Comparison of ENCODE assay signal across 27 mouse cellular contexts in genomic region chr5:36122987-36123386, GRCm38 (mm10).
A peak's percentile ranks its signal among the peaks of the same experiment; 100 is the strongest.
DNase-seq lines count a peak whose midpoint lies in the region; ATAC-seq and TF ChIP-seq lines count a peak whose summit lies in the region.
"Had no signal": no experiment of that assay in that cellular context is flagged by ENCODE, and none has a peak within 500 bp of the region (broad histone marks: within the 10 kb centered on the region; RNA-seq: fewer than 3 reads in every experiment).

No protein-coding gene starts in this region.

- no peaks in the 10 kb centered on the region for H3K27me3 ChIP-seq in intestine, embryonic 14.5 days (replicated peaks; ENCODE audit: control insufficient read depth, insufficient read depth, low read length)
- no peaks in the 10 kb centered on the region for H3K27me3 ChIP-seq in intestine, postnatal 0 days (replicated peaks; ENCODE audit: control insufficient read depth, insufficient read depth, low read length)
- H3K27me3 ChIP-seq in C2C12 (ENCODE audit: control insufficient read depth, insufficient read depth, insufficient read length): no peaks in the 10 kb centered on the region
- no peaks in the 10 kb centered on the region for H3K27me3 ChIP-seq in embryonic facial prominence, embryonic 14.5 days (replicated peaks; ENCODE audit: control insufficient read depth, insufficient read depth, low read length)
- H3K27me3 ChIP-seq in limb, embryonic 15.5 days: no peaks in the 10 kb centered on the region
- H3K27me3 ChIP-seq: liver, embryonic 15.5 days; neural tube, embryonic 15.5 days had no signal

- no peak for DNase-seq in intestine, embryonic 14.5 days (ENCODE audit: low spot score)
- peak; percentile 79 for DNase-seq in embryonic facial prominence, embryonic 14.5 days (ENCODE audit: low spot score)
- no peak for DNase-seq in adipocyte (ENCODE audit: low spot score)
- DNase-seq in frontal cortex, postnatal 25 days (ENCODE audit: low spot score in 2 of 2): no peak
- DNase-seq: adrenal gland, adult 8-10 months; B cell, adult 2 months; cerebellum, adult 8-10 months; cerebellum, postnatal 36 days; embryo, embryonic 11 days; gastrocnemius, postnatal 10 days; heart, postnatal 10 days; kidney, adult 2 months; kidney, postnatal 25 days; lung, embryonic 14.5 days; lung, postnatal 14 days; midbrain, embryonic 14.5 days; retina, postnatal 1 day; right cerebral cortex, postnatal 14 days; thymus, adult 18-20 months; thymus, postnatal 25 days had no signal

- 55% methylated on average over 10 of the region's 10 CpGs for WGBS in intestine, embryonic 14.5 days
- 46% methylated on average over 10 of the region's 10 CpGs for WGBS in intestine, postnatal 0 days
- whole genome bisulfite sequencing in embryonic facial prominence, embryonic 14.5 days: 59% methylated on average over 10 of the region's 10 CpGs
- 66% methylated on average over 10 of the region's 10 CpGs for WGBS in limb, embryonic 15.5 days

- H3K79me2 ChIP-seq in C2C12 (ENCODE audit: control insufficient read depth, insufficient read depth): no peaks in the 10 kb centered on the region

- ATAC-seq in intestine, embryonic 14.5 days (replicated peaks; ENCODE audit: low FRiP score, low TSS enrichment, low read depth): 0 out of 2 replicates have a peak, but pooled peaks have one; percentile 22
- ATAC-seq in intestine, postnatal 0 days: no peak
- ATAC-seq in embryonic facial prominence, embryonic 14.5 days (ENCODE audit: low read depth): peak; percentile 62
- no peak for ATAC-seq in limb, embryonic 15.5 days (ENCODE audit: insufficient number of reproducible peaks, low FRiP score, low TSS enrichment, low read depth)
- ATAC-seq: activated CD4-positive, CD25-positive, alpha-beta regulatory T cell, adult 4 months had no signal

- H3K9ac ChIP-seq in intestine, embryonic 14.5 days (ENCODE audit: low read length): no peak overlapping the region
- no peak overlapping the region for H3K9ac ChIP-seq in intestine, postnatal 0 days (ENCODE audit: low read depth, low read length)
- no peak overlapping the region for H3K9ac ChIP-seq in embryonic facial prominence, embryonic 14.5 days (ENCODE audit: low read depth, low read length)
- H3K9ac ChIP-seq in limb, embryonic 15.5 days: no peak overlapping the region
- H3K9ac ChIP-seq: heart, embryonic 13.5 days; liver, embryonic 15.5 days; lung, embryonic 14.5 days; neural tube, embryonic 15.5 days had no signal

- no peak overlapping the region for H3ac ChIP-seq in C2C12 (ENCODE audit: control insufficient read depth, insufficient read length, low read depth)

- H3K9me3 ChIP-seq in intestine, embryonic 14.5 days (ENCODE audit: control insufficient read depth, low read length): no peaks in the 10 kb centered on the region
- H3K9me3 ChIP-seq in intestine, postnatal 0 days (ENCODE audit: control insufficient read depth): no peaks in the 10 kb centered on the region
- H3K9me3 ChIP-seq in embryonic facial prominence, embryonic 14.5 days (ENCODE audit: control insufficient read depth, low read length): no peaks in the 10 kb centered on the region
- H3K9me3 ChIP-seq in limb, embryonic 15.5 days: no peaks in the 10 kb centered on the region
- H3K9me3 ChIP-seq: heart, embryonic 13.5 days; liver, embryonic 15.5 days; neural tube, embryonic 15.5 days had no signal

- no peak overlapping the region for H3K4me2 ChIP-seq in intestine, embryonic 14.5 days (ENCODE audit: low read length)
- no peak overlapping the region for H3K4me2 ChIP-seq in intestine, postnatal 0 days (replicated peaks; ENCODE audit: low read depth)
- no peak overlapping the region for H3K4me2 ChIP-seq in embryonic facial prominence, embryonic 14.5 days (ENCODE audit: low read depth, low read length)
- no peak overlapping the region for H3K4me2 ChIP-seq in limb, embryonic 15.5 days
- H3K4me2 ChIP-seq: heart, embryonic 13.5 days; liver, embryonic 15.5 days; lung, embryonic 14.5 days; neural tube, embryonic 15.5 days had no signal

- H3K27ac ChIP-seq in intestine, embryonic 14.5 days (ENCODE audit: low read depth): no peak overlapping the region
- H3K27ac ChIP-seq in intestine, postnatal 0 days (ENCODE audit: low read depth, low read length): no peak overlapping the region
- H3K27ac ChIP-seq in embryonic facial prominence, embryonic 14.5 days (replicated peaks; ENCODE audit: low read depth, low read length): no peak overlapping the region
- peak overlapping the region; percentile 17; the same call in 1 of the 2 replicates for H3K27ac ChIP-seq in limb, embryonic 15.5 days
- H3K27ac ChIP-seq: heart, embryonic 13.5 days; liver, embryonic 15.5 days; neural tube, embryonic 15.5 days had no signal

- no peak for TF ChIP-seq CTCF in intestine, postnatal 0 days (IDR thresholded peaks at IDR 0.05; ENCODE audit: low read depth)
- TF ChIP-seq CTCF in C2C12 (IDR thresholded peaks at IDR 0.05; ENCODE audit: control insufficient read depth, insufficient read depth, insufficient read length): no peak

- H3K79me3 ChIP-seq in C2C12 (ENCODE audit: low read depth): no peaks in the 10 kb centered on the region

- H3K36me3 ChIP-seq in intestine, embryonic 14.5 days (ENCODE audit: control insufficient read depth, insufficient read depth, low read length): no peaks in the 10 kb centered on the region
- H3K36me3 ChIP-seq in intestine, postnatal 0 days (ENCODE audit: control insufficient read depth, insufficient read depth): no peaks in the 10 kb centered on the region
- H3K36me3 ChIP-seq in C2C12 (ENCODE audit: control insufficient read depth, insufficient read depth): no peaks in the 10 kb centered on the region
- no peaks in the 10 kb centered on the region for H3K36me3 ChIP-seq in embryonic facial prominence, embryonic 14.5 days (ENCODE audit: control insufficient read depth, insufficient read depth, low read length)
- no peaks in the 10 kb centered on the region for H3K36me3 ChIP-seq in limb, embryonic 15.5 days
- H3K36me3 ChIP-seq: heart, embryonic 13.5 days; liver, embryonic 15.5 days; neural tube, embryonic 15.5 days had no signal

- H3K4me3 ChIP-seq in intestine, embryonic 14.5 days (ENCODE audit: low read depth, low read length): no peak overlapping the region
- no peak overlapping the region for H3K4me3 ChIP-seq in intestine, postnatal 0 days (ENCODE audit: low read depth, low read length)
- no peak overlapping the region for H3K4me3 ChIP-seq in C2C12 (ENCODE audit: insufficient read depth, poor library complexity, severe bottlenecking)
- H3K4me3 ChIP-seq in embryonic facial prominence, embryonic 14.5 days (ENCODE audit: low read depth, low read length): no peak overlapping the region
- H3K4me3 ChIP-seq in limb, embryonic 15.5 days: no peak overlapping the region
- H3K4me3 ChIP-seq: heart, embryonic 13.5 days; liver, embryonic 15.5 days; neural tube, embryonic 15.5 days had no signal

- 0 out of 2 replicates have a peak, but pooled peaks cover 23% of the 10 kb centered on the region for H3K4me1 ChIP-seq in intestine, embryonic 14.5 days (replicated peaks; ENCODE audit: control insufficient read depth, insufficient read depth, low read length)
- no peaks in the 10 kb centered on the region for H3K4me1 ChIP-seq in intestine, postnatal 0 days (replicated peaks; ENCODE audit: control insufficient read depth, insufficient read depth, low read length)
- H3K4me1 ChIP-seq in embryonic facial prominence, embryonic 14.5 days (ENCODE audit: control insufficient read depth, insufficient read depth, low read length): 0 out of 2 replicates have a peak, but pooled peaks cover 3% of the 10 kb centered on the region
- peaks cover 13% of the 10 kb centered on the region for H3K4me1 ChIP-seq in limb, embryonic 15.5 days

TF ChIP-seq in C2C12, 6 proteins besides CTCF, POLR2A, EP300 and RAD21:
- TF ChIP-seq MYOD1 (IDR thresholded peaks at IDR 0.05; ENCODE audit: control insufficient read depth, insufficient read length, low read depth) (peak; percentile 69), USF1 (IDR thresholded peaks at IDR 0.05; ENCODE audit: low read depth) (no peak)

Comparison
In these comparisons a context has a peak if more than half of its experiments do, and no peak if none do; other contexts are left out.
1. ATAC-seq: peak in intestine, embryonic 14.5 days (single experiment) and embryonic facial prominence, embryonic 14.5 days (single experiment); none in intestine, postnatal 0 days (single experiment) and limb, embryonic 15.5 days (single experiment).